Mouse (Mus musculus) forebrain, embryonic 11.5 days (tissue): ENCODE data around the gene Slamf9. TPM values are rescaled to one million over a fixed set of nuclear protein-coding genes. Genes with fewer than 3 reads are reported as not detected.

Source experiments
- ATAC-seq: fragments of 200-750 bp; cut with Nextera tagmentation; replicated peaks from 2 replicates; pipeline ENCODE4 v1.8.0; 2017; ENCODE audit warnings: moderate TSS enrichment; ENCODE audit not compliant: low FRiP score
- DNase-seq: peaks from one replicate; pipeline ENCODE4 v3.0.0-alpha.2; 2017; ENCODE audit warnings: low spot score
- H3K27ac ChIP-seq: fragments of 300-500 bp; sonication (generic); 2 replicates; pipeline ENCODE4 v1.5.1; 2014; ENCODE audit warnings: low read depth, low read length
- H3K27me3 ChIP-seq: fragments of 300-500 bp; sonication (generic); 2 replicates; pipeline ENCODE4 v1.6.1; 2014; ENCODE audit warnings: mild to moderate bottlenecking, low read length, mixed read lengths; ENCODE audit not compliant: control insufficient read depth, insufficient read depth
- H3K36me3 ChIP-seq: fragments of 300-500 bp; sonication (generic); 2 replicates; pipeline ENCODE4 v1.6.1; 2014; ENCODE audit warnings: mild to moderate bottlenecking, low read length, moderate library complexity, mixed read lengths; ENCODE audit not compliant: control insufficient read depth, insufficient read depth
- H3K4me1 ChIP-seq: fragments of 300-500 bp; sonication (generic); replicated peaks from 2 replicates; pipeline ENCODE4 v1.6.1; 2014; ENCODE audit warnings: low read length, mixed read lengths; ENCODE audit not compliant: control insufficient read depth, insufficient read depth
- H3K4me2 ChIP-seq: fragments of 300-500 bp; sonication (generic); 2 replicates; pipeline ENCODE4 v1.6.1; 2014; ENCODE audit warnings: low read depth, mild to moderate bottlenecking, low read length, moderate library complexity, mixed read lengths; ENCODE audit not compliant: severe bottlenecking
- H3K4me3 ChIP-seq: fragments of 300-500 bp; sonication (generic); 2 replicates; pipeline ENCODE4 v1.5.1; 2014; ENCODE audit warnings: low read depth, low read length
- H3K9ac ChIP-seq: fragments of 300-500 bp; sonication (generic); 2 replicates; pipeline ENCODE4 v1.6.1; 2014; ENCODE audit warnings: low read length
- H3K9me3 ChIP-seq: fragments of 300-500 bp; sonication (generic); 2 replicates; pipeline ENCODE4 v1.6.1; 2016; ENCODE audit warnings: low read length, mixed read lengths; ENCODE audit not compliant: control insufficient read depth
- WGBS: fragments of 180-500 bp; shearing (Covaris S2); extraction: QIAGEN DNeasy Blood & Tissue Kit; methylation state at CpG from one replicate; pipeline ENCODE4 v1.1.7; 2014; 5-methylcytosine and 5-hydroxymethylcytosine counted together
- polyA plus RNA-seq: library from polyadenylated mRNA; unstranded; fragments of >200 nt; fragmentation: Nextera tagmentation; extraction: Ambion mirVana; gene quantifications from 2 replicates; pipeline ENCODE4 v1.2.1, GENCODE M21; 2014

Slamf9 gene
- polyA plus RNA-seq, 1 experiment from 2014 or later: 0.28 TPM

DNA sequence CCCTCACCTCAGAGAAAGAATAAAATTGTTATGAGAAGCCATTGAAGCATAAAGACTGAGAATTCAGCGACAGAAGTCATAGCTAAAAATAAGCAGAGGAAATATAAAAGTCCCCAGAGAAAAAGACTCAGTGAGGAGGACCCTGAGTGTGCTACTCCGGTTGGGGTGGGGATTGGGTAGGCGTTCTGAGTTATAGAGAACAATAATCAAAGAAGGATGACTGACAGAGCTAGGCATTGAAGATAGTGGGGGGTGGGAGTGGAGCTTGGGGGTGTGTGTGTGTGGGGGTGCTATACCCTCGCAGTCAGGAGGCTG, 41.4 kb upstream of the Slamf9 start:
- no peak overlapping the region for H3K4me3 ChIP-seq
- no peaks in the 10 kb centered on the region for H3K36me3 ChIP-seq
- H3K4me2 ChIP-seq: no peak overlapping the region
- no peaks in the 10 kb centered on the region for H3K4me1 ChIP-seq
- ATAC-seq (no peak), DNase-seq (no peak)
- 86% methylated on average over 4 of the region's 4 CpGs for WGBS
- H3K27ac ChIP-seq: no peak overlapping the region
- H3K9me3 ChIP-seq: no peaks in the 10 kb centered on the region
- no peaks in the 10 kb centered on the region for H3K27me3 ChIP-seq
- H3K9ac ChIP-seq: no peak overlapping the region

DNA sequence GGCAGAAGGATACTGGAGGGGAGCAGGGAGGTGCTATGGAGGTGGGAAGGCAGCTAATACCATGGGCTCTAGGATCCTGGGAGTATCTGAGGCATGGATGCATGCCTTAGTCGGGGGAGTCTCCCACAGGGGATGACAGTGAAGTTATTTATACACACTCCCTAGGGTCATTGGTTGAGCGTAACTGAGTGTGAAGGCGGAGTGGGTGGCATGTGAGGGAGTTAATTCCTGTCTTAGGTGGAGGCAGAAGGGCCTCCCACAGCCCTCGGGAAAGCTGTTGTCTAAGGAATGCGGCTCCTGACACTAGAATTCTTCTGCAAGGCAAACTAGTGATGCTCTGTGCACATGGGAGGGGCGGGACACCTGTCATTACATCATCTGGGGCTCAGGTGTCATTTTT, 38.4 kb upstream of the Slamf9 start:
- Histone ChIP-seq H3K4me2 (no peak overlapping the region), H3K36me3 (no peaks in the 10 kb centered on the region), H3K4me1 (no peaks in the 10 kb centered on the region), H3K4me3 (no peak overlapping the region), H3K9me3 (no peaks in the 10 kb centered on the region), H3K9ac (no peak overlapping the region), H3K27ac (no peak overlapping the region), H3K27me3 (no peaks in the 10 kb centered on the region)
- no peak for ATAC-seq
- DNase-seq: no peak
- WGBS: 58% methylated on average over 6 of the region's 6 CpGs

DNA sequence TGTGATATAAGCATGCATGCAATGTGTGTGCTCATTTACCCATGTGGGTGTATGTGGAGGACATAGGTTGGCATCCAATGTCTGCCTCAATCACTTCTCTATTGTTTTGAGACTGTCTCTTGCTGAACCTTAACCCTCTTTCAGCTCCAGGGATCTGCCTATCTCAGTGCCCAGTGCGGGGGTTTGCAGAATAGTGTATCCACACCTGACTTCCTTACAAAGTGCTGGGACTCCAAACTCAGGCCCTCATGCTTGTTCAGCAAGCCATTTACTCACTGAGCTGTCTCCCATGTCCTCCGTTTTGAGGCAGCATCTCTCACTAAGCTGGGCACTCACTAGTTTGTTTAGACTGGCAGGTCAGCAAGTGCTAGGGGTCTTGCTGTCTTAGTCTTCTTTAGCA, 36.5 kb upstream of the Slamf9 start:
- Histone ChIP-seq H3K4me3 (no peak overlapping the region), H3K9me3 (no peaks in the 10 kb centered on the region), H3K27me3 (no peaks in the 10 kb centered on the region), H3K9ac (no peak overlapping the region), H3K27ac (no peak overlapping the region), H3K4me1 (no peaks in the 10 kb centered on the region), H3K36me3 (no peaks in the 10 kb centered on the region), H3K4me2 (no peak overlapping the region)
- no peak for DNase-seq
- ATAC-seq: no peak
- WGBS: 71% methylated on average over 2 of the region's 2 CpGs

DNA sequence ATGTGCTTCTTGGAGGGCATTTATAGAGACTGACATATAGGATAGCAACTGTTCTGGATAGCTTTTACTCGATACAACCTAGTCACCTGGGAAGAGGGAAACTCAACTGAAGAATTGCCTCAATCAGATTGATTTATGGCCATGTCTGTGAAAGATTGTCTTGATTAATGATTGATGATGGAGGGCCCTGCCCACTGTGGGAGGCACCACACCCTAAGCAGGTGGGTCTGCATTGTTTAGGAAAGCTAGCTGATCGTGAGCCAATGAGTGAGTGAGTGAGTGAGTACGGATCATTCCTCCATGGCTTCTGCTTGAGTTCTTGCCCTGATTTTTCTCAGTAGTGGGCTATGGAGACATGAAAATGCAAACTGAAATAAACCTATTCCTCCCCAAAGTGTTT, 34.6 kb upstream of the Slamf9 start:
- Histone ChIP-seq H3K4me3 (no peak overlapping the region), H3K27ac (no peak overlapping the region), H3K36me3 (no peaks in the 10 kb centered on the region), H3K27me3 (no peaks in the 10 kb centered on the region), H3K9me3 (no peaks in the 10 kb centered on the region), H3K9ac (no peak overlapping the region), H3K4me1 (no peaks in the 10 kb centered on the region), H3K4me2 (no peak overlapping the region)
- 84% methylated on average over 3 of the region's 3 CpGs for WGBS
- ATAC-seq (no peak), DNase-seq (no peak)

DNA sequence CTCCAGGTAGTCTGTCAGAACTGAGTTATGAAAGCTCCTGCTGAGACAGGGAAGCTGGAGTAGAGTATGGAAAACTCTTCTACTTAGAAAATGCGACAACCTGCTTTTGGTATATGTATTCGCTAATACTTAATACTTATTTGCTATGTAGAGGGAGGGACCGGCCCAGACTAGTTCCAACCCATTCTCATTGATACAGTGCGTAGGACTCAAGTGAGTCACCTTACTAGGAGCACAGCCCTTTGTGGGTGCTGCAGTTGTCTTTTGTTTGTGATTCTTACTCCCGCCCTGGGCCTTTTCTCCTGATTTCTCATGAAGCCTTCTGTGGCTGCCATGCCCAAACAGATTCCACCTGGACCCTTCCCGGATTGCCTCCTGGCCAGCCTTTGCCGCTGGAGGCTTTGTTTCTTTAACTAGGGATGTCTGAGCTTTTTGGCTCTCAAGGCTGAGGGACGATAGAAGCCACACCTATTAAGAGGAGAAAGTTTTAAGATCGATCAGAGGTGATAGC, 33.2 kb upstream of the Slamf9 start:
- ATAC-seq (no peak), DNase-seq (no peak)
- 87% methylated on average over 9 of the region's 9 CpGs for WGBS
- Histone ChIP-seq H3K4me2 (no peak overlapping the region), H3K4me1 (no peaks in the 10 kb centered on the region), H3K9me3 (no peaks in the 10 kb centered on the region), H3K27me3 (no peaks in the 10 kb centered on the region), H3K9ac (no peak overlapping the region), H3K27ac (no peak overlapping the region), H3K4me3 (no peak overlapping the region), H3K36me3 (no peaks in the 10 kb centered on the region)

DNA sequence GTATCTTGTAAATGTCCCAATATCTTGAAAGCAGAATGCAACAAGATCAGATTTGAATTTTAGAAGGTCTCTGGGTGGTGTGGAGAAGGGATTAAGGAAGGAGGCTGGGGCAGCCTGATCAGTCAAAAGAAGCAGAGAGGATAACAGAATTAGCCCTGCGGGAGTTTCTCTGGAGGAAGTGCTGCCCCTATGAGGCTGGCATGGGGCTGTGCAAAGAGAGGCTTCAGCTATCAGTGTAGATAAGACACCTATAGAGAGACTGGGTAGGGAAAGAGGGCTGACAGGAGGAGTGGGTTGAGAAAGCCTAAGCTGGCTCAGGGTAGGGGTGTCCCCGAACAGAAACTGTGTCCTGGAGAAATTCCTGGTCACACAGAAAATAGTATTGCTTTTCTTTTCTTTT, 24.9 kb upstream of the Slamf9 start:
- DNase-seq (no peak), ATAC-seq (no peak)
- no peaks in the 10 kb centered on the region for H3K27me3 ChIP-seq
- H3K4me2 ChIP-seq: no peak overlapping the region
- no peaks in the 10 kb centered on the region for H3K4me1 ChIP-seq
- H3K36me3 ChIP-seq: no peaks in the 10 kb centered on the region
- H3K9ac ChIP-seq: no peak overlapping the region
- no peaks in the 10 kb centered on the region for H3K9me3 ChIP-seq
- WGBS: 21% methylated on average over 2 of the region's 2 CpGs
- H3K4me3 ChIP-seq: no peak overlapping the region
- no peak overlapping the region for H3K27ac ChIP-seq

DNA sequence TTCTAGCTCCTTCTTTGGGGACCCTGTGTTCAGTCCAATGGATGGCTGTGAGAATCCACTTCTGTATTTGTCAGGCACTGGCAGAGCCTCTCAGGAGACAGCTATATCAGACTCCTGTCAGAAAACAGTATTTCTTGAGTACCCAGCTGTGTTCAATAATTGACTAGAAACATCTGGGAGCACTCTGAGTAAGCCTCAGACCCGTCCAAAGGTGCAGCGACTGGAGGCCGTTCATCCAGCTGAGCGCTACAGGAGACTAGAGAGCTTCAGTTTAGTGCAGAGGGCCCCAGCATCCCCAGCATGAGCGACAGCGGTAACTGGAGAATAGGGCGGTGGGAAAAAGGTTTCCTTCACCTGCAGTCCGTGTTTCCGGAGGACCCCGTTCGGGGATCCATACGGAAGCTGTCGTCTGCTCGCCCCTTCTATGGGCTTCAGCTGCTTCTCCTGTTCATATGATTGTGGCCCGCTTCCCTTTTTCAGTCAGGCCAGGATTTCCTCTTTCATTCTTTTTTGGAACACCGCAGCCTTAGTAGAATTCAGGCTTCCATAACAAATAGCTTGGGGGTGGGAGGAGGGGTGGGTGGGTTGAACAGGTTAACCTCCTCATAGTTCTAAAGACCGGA, 24.2 kb upstream of the Slamf9 start:
- 31% methylated on average over 17 of the region's 17 CpGs for WGBS

DNA sequence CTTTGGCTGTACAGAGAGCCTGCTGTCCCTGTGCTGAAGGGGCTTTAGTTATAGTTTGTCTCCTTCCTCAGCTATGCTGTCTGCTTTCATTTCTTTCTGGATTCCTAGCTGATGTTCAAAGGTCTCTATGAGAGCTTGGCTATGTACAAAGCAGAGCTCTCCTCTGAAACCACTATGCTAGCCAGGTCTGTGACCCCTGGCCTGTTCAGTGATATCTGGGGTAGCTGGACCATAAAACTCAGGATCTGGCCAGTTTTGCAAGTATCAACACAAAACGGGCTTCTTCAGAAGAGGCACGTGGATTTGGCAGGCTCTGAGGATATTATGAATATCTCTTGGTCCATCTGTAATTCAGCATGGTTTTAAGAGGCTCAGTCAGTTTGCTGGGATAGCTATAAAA, 22.2 kb upstream of the Slamf9 start:
- Histone ChIP-seq H3K4me2 (no peak overlapping the region), H3K9me3 (no peaks in the 10 kb centered on the region), H3K9ac (no peak overlapping the region), H3K36me3 (no peaks in the 10 kb centered on the region), H3K27ac (no peak overlapping the region), H3K4me1 (no peaks in the 10 kb centered on the region), H3K27me3 (no peaks in the 10 kb centered on the region), H3K4me3 (no peak overlapping the region)
- no peak for DNase-seq
- no peak for ATAC-seq
- 90% methylated on average over 2 of the region's 2 CpGs for WGBS

More for the DNA sequence above, 24.2 kb upstream of the Slamf9 start:
- no peaks in the 10 kb centered on the region for H3K9me3 ChIP-seq
- H3K4me3 ChIP-seq: no peak overlapping the region
- H3K36me3 ChIP-seq: no peaks in the 10 kb centered on the region
- ATAC-seq: no peak
- no peak overlapping the region for H3K27ac ChIP-seq
- H3K4me2 ChIP-seq: no peak overlapping the region
- H3K27me3 ChIP-seq: no peaks in the 10 kb centered on the region
- no peak for DNase-seq
- H3K9ac ChIP-seq: no peak overlapping the region
- H3K4me1 ChIP-seq: no peaks in the 10 kb centered on the region

DNA sequence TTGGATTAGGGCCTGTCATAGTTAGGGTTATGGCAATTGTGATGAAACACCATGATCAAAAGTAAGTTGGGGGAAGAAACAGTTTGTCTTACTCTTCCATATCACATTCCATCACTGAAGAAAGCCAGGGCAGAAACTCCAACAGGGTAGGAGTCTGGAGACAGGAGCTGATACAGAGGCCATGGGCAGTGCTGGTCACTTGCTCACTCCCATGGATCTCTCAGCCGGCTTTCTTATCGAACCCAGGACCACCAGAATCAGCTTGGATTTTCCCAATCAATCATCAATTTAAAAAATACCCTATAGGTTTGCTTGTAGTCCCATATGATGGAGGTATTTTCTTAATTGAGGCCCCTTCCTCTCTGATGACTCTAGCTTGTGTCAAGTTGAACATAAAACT, 21.3 kb upstream of the Slamf9 start:
- DNase-seq: no peak
- Histone ChIP-seq H3K4me2 (no peak overlapping the region), H3K4me1 (no peaks in the 10 kb centered on the region), H3K27me3 (no peaks in the 10 kb centered on the region), H3K9me3 (no peaks in the 10 kb centered on the region), H3K4me3 (no peak overlapping the region), H3K36me3 (no peaks in the 10 kb centered on the region), H3K9ac (no peak overlapping the region), H3K27ac (no peak overlapping the region)
- ATAC-seq: no peak
- WGBS: 98% methylated on average over 2 of the region's 2 CpGs
